Mouse (Mus musculus) liver, embryonic 11.5 days (tissue): ENCODE results near the gene Hspg2. TPM values are rescaled to one million over a fixed set of nuclear protein-coding genes. Genes with fewer than 3 reads are reported as not detected.
A peak's percentile ranks its signal among the peaks of the same experiment; 100 is the strongest.
"Not testable (repeated sequence)": the region's sequence is repeated elsewhere in the genome, so short reads cannot be mapped to it uniquely, and the experiment has no call there.

Experiments used
- ATAC-seq: fragments of 200-750 bp; cut with Nextera tagmentation; replicated peaks from 2 replicates; pipeline ENCODE4 v1.8.0; 2017; ENCODE audit warnings: moderate number of reproducible peaks, mild to moderate bottlenecking, moderate TSS enrichment, moderate library complexity; ENCODE audit not compliant: low FRiP score
- DNase-seq: peaks from one replicate; pipeline ENCODE4 v3.0.0-alpha.2; 2017; ENCODE audit warnings: low spot score
- H3K27ac ChIP-seq: fragments of 300-500 bp; sonication (generic); 2 replicates; pipeline ENCODE4 v1.5.1; 2014; ENCODE audit warnings: mild to moderate bottlenecking, low read depth, low read length, control low read depth
- H3K27me3 ChIP-seq: fragments of 300-500 bp; sonication (generic); replicated peaks from 2 replicates; pipeline ENCODE4 v1.6.1; 2014; ENCODE audit warnings: low read length, mixed read lengths; ENCODE audit not compliant: control insufficient read depth, insufficient read depth
- H3K36me3 ChIP-seq: fragments of 300-500 bp; sonication (generic); 2 replicates; pipeline ENCODE4 v1.6.1; 2014; ENCODE audit warnings: mild to moderate bottlenecking, low read length, moderate library complexity, mixed read lengths; ENCODE audit not compliant: control insufficient read depth, insufficient read depth
- H3K4me1 ChIP-seq: fragments of 300-500 bp; sonication (generic); replicated peaks from 2 replicates; pipeline ENCODE4 v1.6.1; 2014; ENCODE audit warnings: low read length, mixed read lengths; ENCODE audit not compliant: control insufficient read depth, insufficient read depth
- H3K4me2 ChIP-seq: fragments of 300-500 bp; sonication (generic); 2 replicates; pipeline ENCODE4 v1.6.1; 2014; ENCODE audit warnings: mild to moderate bottlenecking, control low read depth, moderate library complexity
- H3K4me3 ChIP-seq: fragments of 300-500 bp; sonication (generic); 2 replicates; pipeline ENCODE4 v1.5.1; 2014; ENCODE audit warnings: low read depth, low read length, control low read depth
- H3K9ac ChIP-seq: fragments of 300-500 bp; sonication (generic); 2 replicates; pipeline ENCODE4 v1.6.1; 2014; ENCODE audit warnings: low read depth, low read length, control low read depth
- H3K9me3 ChIP-seq: fragments of 300-500 bp; sonication (generic); 2 replicates; pipeline ENCODE4 v1.6.1; 2016; ENCODE audit warnings: low read length, inconsistent platforms, mixed read lengths; ENCODE audit not compliant: control insufficient read depth
- WGBS: fragments of 180-500 bp; shearing (Covaris S2); extraction: QIAGEN DNeasy Blood & Tissue Kit; methylation state at CpG from one replicate; pipeline ENCODE4 v1.1.7; 2014; 5-methylcytosine and 5-hydroxymethylcytosine counted together
- polyA plus RNA-seq: library from polyadenylated mRNA; unstranded; fragments of >200 nt; fragmentation: Nextera tagmentation; extraction: Ambion mirVana; gene quantifications from 2 replicates; pipeline ENCODE4 v1.2.1, GENCODE M21; 2014

Gene Hspg2
- polyA plus RNA-seq = 19.9 and 20.8 TPM in 2 replicates

GRCm38 (mm10) chr4:137468260-137469080, at the start of gene Hspg2:
TSS of gene Hspg2 (plus strand) at chr4:137468769.
- Histone ChIP-seq H3K36me3 (no peaks in the 10 kb centered on the region), H3K9ac (peak within 1 kb of the TSS; percentile 72), H3K9me3 (no peaks in the 10 kb centered on the region), H3K4me2 (peak within 1 kb of the TSS; percentile 91), H3K4me1 (peaks cover 26% of the 10 kb centered on the region), H3K27me3 (0 out of 2 replicates have a peak, but pooled peaks cover 2% of the 10 kb centered on the region), H3K4me3 (peak within 1 kb of the TSS; percentile 71), H3K27ac (peak within 1 kb of the TSS; percentile 23; the same call in 1 of the 2 replicates)
- peak; percentile 88 for ATAC-seq
- DNase-seq = peak; percentile 99
- 2% methylated on average over 69 of the region's 72 CpGs for WGBS

GRCm38 (mm10) chr4:137430502-137430901, 38.1 kb upstream of the Hspg2 start, which contains the start of gene Cela3b:
TSS of gene Cela3b (minus strand) at chr4:137430540.
- no peak within 1 kb of the TSS for H3K4me3 ChIP-seq
- H3K9ac ChIP-seq = no peak within 1 kb of the TSS
- no peaks in the 10 kb centered on the region for H3K4me1 ChIP-seq
- no peaks in the 10 kb centered on the region for H3K9me3 ChIP-seq
- WGBS = 46% methylated on average over 4 of the region's 4 CpGs
- no peak within 1 kb of the TSS for H3K27ac ChIP-seq
- ATAC-seq = no peak; the same call in 1 of the 2 replicates
- no peaks in the 10 kb centered on the region for H3K27me3 ChIP-seq
- DNase-seq = no peak
- no peak within 1 kb of the TSS for H3K4me2 ChIP-seq
- no peaks in the 10 kb centered on the region for H3K36me3 ChIP-seq

- H3K27me3 ChIP-seq, DNase-seq, H3K36me3 ChIP-seq, ATAC-seq, H3K4me1 ChIP-seq, H3K27ac ChIP-seq, H3K4me3 ChIP-seq, H3K9ac ChIP-seq, H3K4me2 ChIP-seq, H3K9me3 ChIP-seq: not testable (repeated sequence)
- 64% methylated on average over 10 of the region's 10 CpGs for WGBS
Observed at GRCm38 (mm10) chr4:137432700-137433550, 35.6 kb upstream of the Hspg2 start.

GRCm38 (mm10) chr4:137436979-137437669, 31.4 kb upstream of the Hspg2 start:
- ATAC-seq (no peak), DNase-seq (no peak)
- Histone ChIP-seq H3K4me1 (peaks cover 17% of the 10 kb centered on the region), H3K27me3 (no peaks in the 10 kb centered on the region), H3K27ac (no peak overlapping the region), H3K9ac (no peak overlapping the region), H3K4me3 (no peak overlapping the region), H3K4me2 (no peak overlapping the region), H3K9me3 (no peaks in the 10 kb centered on the region), H3K36me3 (no peaks in the 10 kb centered on the region)
- WGBS = 86% methylated on average over 8 of the region's 8 CpGs

- Histone ChIP-seq H3K4me1 (peaks cover 18% of the 10 kb centered on the region), H3K4me2 (no peak overlapping the region), H3K9ac (no peak overlapping the region), H3K36me3 (no peaks in the 10 kb centered on the region), H3K4me3 (no peak overlapping the region), H3K27ac (peak overlapping the region; percentile 16; the same call in 1 of the 2 replicates), H3K9me3 (no peaks in the 10 kb centered on the region), H3K27me3 (no peaks in the 10 kb centered on the region)
- peak; percentile 95 for ATAC-seq
- DNase-seq = no peak
- WGBS = 56% methylated on average over 8 of the region's 8 CpGs
Observed at GRCm38 (mm10) chr4:137438842-137439241, 29.7 kb upstream of the Hspg2 start.

GRCm38 (mm10) chr4:137441332-137441731, 27.2 kb upstream of the Hspg2 start:
- H3K4me1 ChIP-seq = peaks cover 20% of the 10 kb centered on the region
- no peak for DNase-seq
- H3K9me3 ChIP-seq = no peaks in the 10 kb centered on the region
- no peak overlapping the region for H3K4me2 ChIP-seq
- H3K27ac ChIP-seq = no peak overlapping the region
- H3K27me3 ChIP-seq = no peaks in the 10 kb centered on the region
- ATAC-seq = no peak
- no peak overlapping the region for H3K4me3 ChIP-seq
- H3K36me3 ChIP-seq = no peaks in the 10 kb centered on the region
- WGBS = 75% methylated on average over 4 of the region's 4 CpGs
- H3K9ac ChIP-seq = no peak overlapping the region

- WGBS = 26% methylated on average over 5 of the region's 5 CpGs
- Histone ChIP-seq H3K4me2 (peak overlapping the region; percentile 39), H3K36me3 (no peaks in the 10 kb centered on the region), H3K27me3 (no peaks in the 10 kb centered on the region), H3K4me3 (no peak overlapping the region), H3K4me1 (peaks cover 24% of the 10 kb centered on the region), H3K9me3 (no peaks in the 10 kb centered on the region), H3K9ac (no peak overlapping the region), H3K27ac (no peak overlapping the region)
- ATAC-seq = no peak
- peak; percentile 64 for DNase-seq
Observed at GRCm38 (mm10) chr4:137443625-137444024, 24.9 kb upstream of the Hspg2 start.

- Histone ChIP-seq H3K27ac (no peak overlapping the region), H3K36me3 (no peaks in the 10 kb centered on the region), H3K4me2 (no peak overlapping the region), H3K4me1 (peaks cover 26% of the 10 kb centered on the region), H3K27me3 (no peaks in the 10 kb centered on the region), H3K9me3 (no peaks in the 10 kb centered on the region), H3K4me3 (no peak overlapping the region), H3K9ac (no peak overlapping the region)
- ATAC-seq = no peak
- WGBS = 84% methylated on average over 4 of the region's 4 CpGs
- no peak for DNase-seq
Observed at GRCm38 (mm10) chr4:137445881-137446280, 22.7 kb upstream of the Hspg2 start.
